Mouse (Mus musculus) kidney, embryonic 16.5 days (tissue): ENCODE data around the gene Rgmb. TPM values are rescaled to one million over a fixed set of nuclear protein-coding genes. Genes with fewer than 3 reads are reported as not detected.

Experiments
- ATAC-seq: fragments of 200-750 bp; cut with Nextera tagmentation; 2 replicates; pipeline ENCODE4 v1.8.0; 2017; ENCODE audit warnings: moderate TSS enrichment; ENCODE audit not compliant: low FRiP score, low TSS enrichment
- H3K27ac ChIP-seq: fragments of 300-500 bp; sonication (generic); 2 replicates; pipeline ENCODE4 v1.5.1; 2014; ENCODE audit warnings: low read length
- H3K27me3 ChIP-seq: fragments of 300-500 bp; sonication (generic); 2 replicates; pipeline ENCODE4 v1.6.1; 2014; ENCODE audit warnings: low read length, control low read depth, mixed read lengths; ENCODE audit not compliant: insufficient read depth
- H3K36me3 ChIP-seq: fragments of 300-500 bp; sonication (generic); 2 replicates; pipeline ENCODE4 v1.6.1; 2014; ENCODE audit warnings: low read length, control low read depth, mixed read lengths; ENCODE audit not compliant: insufficient read depth
- H3K4me1 ChIP-seq: fragments of 300-500 bp; sonication (generic); 2 replicates; pipeline ENCODE4 v1.6.1; 2014; ENCODE audit warnings: low read length, control low read depth, mixed read lengths; ENCODE audit not compliant: insufficient read depth
- H3K4me2 ChIP-seq: fragments of 300-500 bp; sonication (generic); replicated peaks from 2 replicates; pipeline ENCODE4 v1.6.1; 2014; ENCODE audit warnings: low read depth, low read length
- H3K4me3 ChIP-seq: fragments of 300-500 bp; sonication (generic); 2 replicates; pipeline ENCODE4 v1.5.1; 2014; ENCODE audit warnings: mild to moderate bottlenecking, low read length
- H3K9ac ChIP-seq: fragments of 300-500 bp; sonication (generic); replicated peaks from 2 replicates; pipeline ENCODE4 v1.6.1; 2014; ENCODE audit warnings: low read length
- H3K9me3 ChIP-seq: fragments of 300-500 bp; sonication (generic); 2 replicates; pipeline ENCODE4 v1.6.1; 2016; ENCODE audit warnings: low read length, control low read depth
- WGBS: fragments of 180-500 bp; shearing (Covaris S2); extraction: QIAGEN DNeasy Blood & Tissue Kit; methylation state at CpG from one replicate; pipeline ENCODE4 v1.1.7; 2014; 5-methylcytosine and 5-hydroxymethylcytosine counted together
- polyA plus RNA-seq: library from polyadenylated mRNA; unstranded; fragments of >200 nt; fragmentation: Nextera tagmentation; extraction: Ambion mirVana; gene quantifications from 2 replicates; pipeline ENCODE4 v1.2.1, GENCODE M21; 2015

Rgmb gene
- polyA plus RNA-seq, 1 experiment from 2014 or later: 10.1 TPM

GRCm38 (mm10) chr17:15830171-15830765 lies 571 bp downstream of the Rgmb start:
- peaks cover 23% of the 10 kb centered on the region for H3K4me1 ChIP-seq
- H3K27me3 ChIP-seq: no peaks in the 10 kb centered on the region
- under 1% methylated on average over 33 of the region's 34 CpGs for WGBS
- H3K4me3 ChIP-seq: peak overlapping the region; percentile 67
- H3K9me3 ChIP-seq: no peaks in the 10 kb centered on the region
- H3K9ac ChIP-seq: peak overlapping the region; percentile 78
- H3K36me3 ChIP-seq: no peaks in the 10 kb centered on the region
- peak overlapping the region; percentile 85 for H3K27ac ChIP-seq
- peak overlapping the region; percentile 98 for H3K4me2 ChIP-seq
- peak; percentile 8; the same call in 1 of the 2 replicates for ATAC-seq

- H3K27ac ChIP-seq: peak overlapping the region; percentile 85
- no peaks in the 10 kb centered on the region for H3K9me3 ChIP-seq
- ATAC-seq: no peak
- H3K4me3 ChIP-seq: peak overlapping the region; percentile 67
- H3K4me2 ChIP-seq: peak overlapping the region; percentile 98
- no peaks in the 10 kb centered on the region for H3K36me3 ChIP-seq
- 1% methylated on average over 20 of the region's 20 CpGs for WGBS
- H3K4me1 ChIP-seq: peaks cover 29% of the 10 kb centered on the region
- H3K9ac ChIP-seq: peak overlapping the region; percentile 78
- H3K27me3 ChIP-seq: no peaks in the 10 kb centered on the region
These were observed 1.4 kb downstream of the Rgmb start for GRCm38 (mm10) chr17:15829198-15830170.

DNA sequence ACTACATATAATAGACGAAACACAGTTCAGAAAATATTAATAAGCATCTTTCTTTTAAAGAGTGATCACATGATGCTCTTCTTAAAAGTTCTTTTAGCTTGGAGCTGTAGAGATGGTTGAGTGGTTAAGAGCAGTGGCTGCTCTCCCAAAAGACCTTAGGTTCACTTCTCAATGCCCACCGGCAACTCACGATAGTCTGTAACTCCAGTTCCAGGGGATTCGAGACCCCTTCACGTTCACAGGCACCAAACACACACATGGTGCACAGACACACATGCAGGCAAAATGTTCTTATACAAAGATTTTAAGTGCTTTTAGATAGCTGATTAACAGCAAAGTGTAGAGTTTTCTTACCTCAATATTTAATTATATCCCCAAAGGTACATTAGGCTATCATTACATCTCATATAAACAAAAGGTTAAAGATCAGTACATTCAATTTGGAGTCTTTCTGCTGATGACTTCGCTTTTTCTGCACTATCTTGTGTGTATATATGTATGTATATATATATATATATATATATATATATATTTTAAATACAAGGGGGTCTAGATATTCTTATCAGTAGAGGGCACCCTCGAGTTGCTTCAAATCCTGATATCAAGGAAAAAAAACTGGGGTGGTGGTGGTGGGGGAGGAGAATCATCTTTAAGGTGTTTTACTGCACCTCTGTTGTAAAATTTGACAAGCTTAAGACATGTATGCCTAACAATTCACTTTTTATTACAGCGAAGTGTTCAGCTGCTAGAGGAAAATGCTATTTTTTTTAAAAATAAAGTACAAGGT lies 2.5 kb downstream of the Rgmb start:
- Histone ChIP-seq H3K27me3 (no peaks in the 10 kb centered on the region), H3K4me2 (peak overlapping the region; percentile 98; the same call in 1 of the 2 replicates), H3K4me3 (no peak overlapping the region), H3K4me1 (peaks cover 40% of the 10 kb centered on the region), H3K9ac (no peak overlapping the region), H3K9me3 (no peaks in the 10 kb centered on the region), H3K36me3 (no peaks in the 10 kb centered on the region), H3K27ac (no peak overlapping the region)
- WGBS: 58% methylated on average over 8 of the region's 8 CpGs
- ATAC-seq: no peak

- Histone ChIP-seq H3K27ac (peak overlapping the region; percentile 91), H3K4me1 (peaks cover 44% of the 10 kb centered on the region), H3K36me3 (no peaks in the 10 kb centered on the region), H3K9ac (peak overlapping the region; percentile 71), H3K27me3 (no peaks in the 10 kb centered on the region), H3K4me3 (peak overlapping the region; percentile 91), H3K4me2 (peak overlapping the region; percentile 91), H3K9me3 (no peaks in the 10 kb centered on the region)
- WGBS: 0% methylated on average over 18 of the region's 18 CpGs
- ATAC-seq: peak; percentile 37
These were observed 3.9 kb downstream of the Rgmb start for GRCm38 (mm10) chr17:15826928-15827327.

- ATAC-seq: peak; percentile 94
- peaks cover 44% of the 10 kb centered on the region for H3K4me1 ChIP-seq
- under 1% methylated on average over 30 of the region's 34 CpGs for WGBS
These were observed 4.4 kb downstream of the Rgmb start for GRCm38 (mm10) chr17:15826444-15826909.

DNA sequence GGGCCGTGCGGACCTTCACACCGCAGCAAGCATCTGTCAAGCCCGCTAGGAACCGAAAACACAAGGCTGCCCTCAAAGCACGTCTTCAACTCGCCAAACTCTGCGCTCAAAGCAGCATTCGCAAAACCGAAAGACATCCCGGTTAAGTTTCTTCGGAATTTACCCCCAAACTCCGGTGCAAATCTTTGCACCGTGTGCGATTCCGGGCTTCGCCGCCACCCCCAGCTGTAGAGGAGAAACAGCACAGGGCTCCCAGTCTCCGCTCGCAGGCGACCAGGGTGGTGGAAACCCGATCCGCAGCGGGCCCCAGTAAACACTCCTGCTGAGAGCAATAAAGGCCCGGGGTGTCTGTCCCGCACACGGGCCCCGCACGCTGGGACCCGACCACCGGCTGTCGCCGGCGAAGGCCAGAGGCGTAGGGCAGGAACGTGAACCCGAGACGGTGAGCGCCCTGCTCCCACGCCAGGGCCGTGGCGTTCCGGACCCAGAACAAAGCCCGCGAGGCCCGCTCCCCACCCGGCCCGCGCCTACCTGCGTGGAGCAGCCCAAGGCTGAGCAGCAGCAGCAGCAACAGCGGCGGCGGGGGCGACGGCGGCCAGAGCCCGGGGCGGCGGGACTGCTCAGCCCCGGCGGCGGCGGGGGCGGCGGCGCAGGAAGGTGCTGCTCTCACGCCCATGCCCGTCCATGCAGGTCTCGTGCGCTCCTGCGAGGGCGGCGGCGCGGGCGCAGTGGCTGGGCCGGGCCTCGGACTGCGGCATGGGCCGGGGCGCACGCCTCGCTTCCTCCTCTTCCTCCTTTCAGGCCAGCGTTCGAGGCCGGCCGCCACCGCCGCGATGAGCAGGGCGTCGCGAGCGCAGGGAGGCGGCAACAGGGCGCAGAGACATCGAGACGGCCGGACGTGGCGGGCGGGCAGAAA lies 5.1 kb downstream of the Rgmb start:
- WGBS: under 1% methylated on average over 79 of the region's 102 CpGs
- peak; percentile 65 for ATAC-seq
- H3K4me3 ChIP-seq: peak overlapping the region; percentile 91
- peak overlapping the region; percentile 91 for H3K4me2 ChIP-seq
- peaks cover 47% of the 10 kb centered on the region for H3K4me1 ChIP-seq
- H3K9ac ChIP-seq: peak overlapping the region; percentile 96
- H3K36me3 ChIP-seq: peaks cover 2% of the 10 kb centered on the region; the same call in 1 of the 2 replicates
- no peaks in the 10 kb centered on the region for H3K9me3 ChIP-seq
- peak overlapping the region; percentile 95 for H3K27ac ChIP-seq
- H3K27me3 ChIP-seq: no peaks in the 10 kb centered on the region

More at GRCm38 (mm10) chr17:15826444-15826909, 4.4 kb downstream of the Rgmb start:
- H3K4me2 ChIP-seq: peak overlapping the region; percentile 91
- H3K4me3 ChIP-seq: peak overlapping the region; percentile 91
- no peaks in the 10 kb centered on the region for H3K27me3 ChIP-seq
- H3K9ac ChIP-seq: peak overlapping the region; percentile 96
- no peaks in the 10 kb centered on the region for H3K36me3 ChIP-seq
- H3K27ac ChIP-seq: peak overlapping the region; percentile 95
- no peaks in the 10 kb centered on the region for H3K9me3 ChIP-seq

GRCm38 (mm10) chr17:15824854-15825253 lies 6.0 kb downstream of the Rgmb start:
- Histone ChIP-seq H3K9ac (peak overlapping the region; percentile 96), H3K4me1 (peaks cover 45% of the 10 kb centered on the region), H3K36me3 (peaks cover 8% of the 10 kb centered on the region; the same call in 1 of the 2 replicates), H3K4me2 (peak overlapping the region; percentile 91), H3K4me3 (peak overlapping the region; percentile 91), H3K9me3 (no peaks in the 10 kb centered on the region), H3K27ac (no peak overlapping the region), H3K27me3 (no peaks in the 10 kb centered on the region)
- ATAC-seq: no peak
- 18% methylated on average over 3 of the region's 3 CpGs for WGBS

GRCm38 (mm10) chr17:15824337-15824736 lies 6.5 kb downstream of the Rgmb start:
- Histone ChIP-seq H3K27ac (no peak overlapping the region), H3K4me1 (peaks cover 44% of the 10 kb centered on the region), H3K27me3 (no peaks in the 10 kb centered on the region), H3K4me2 (peak overlapping the region; percentile 91), H3K9me3 (no peaks in the 10 kb centered on the region), H3K4me3 (peak overlapping the region; percentile 91), H3K9ac (peak overlapping the region; percentile 96), H3K36me3 (peaks cover 13% of the 10 kb centered on the region; the same call in 1 of the 2 replicates)
- 27% methylated on average over 11 of the region's 11 CpGs for WGBS
- no peak for ATAC-seq
